Mouse (Mus musculus) mesoderm, embryonic 11.5 days (tissue): ENCODE results near the gene Dhx35.

Experiments used
- DNase-seq: peaks from one replicate; pipeline ENCODE4 v3.0.0-alpha.2; 2012; ENCODE audit warnings: low read depth, low spot score

The Dhx35 gene

GRCm38 (mm10) chr2:158893171-158893853 lies 98.7 kb downstream of the Dhx35 start:
- DNase-seq: peak; percentile 34

- no peak for DNase-seq
Measured at GRCm38 (mm10) chr2:158898469-158899196, 104.0 kb downstream of the Dhx35 start.
